Mouse (Mus musculus): ENCODE results near the gene Myo10. TPM values are rescaled to one million over a fixed set of nuclear protein-coding genes. Genes with fewer than 3 reads are reported as not detected.
A peak's percentile ranks its signal among the peaks of the same experiment; 100 is the strongest.

Gene Myo10
- polyA plus RNA-seq, 1 experiment from 2014 or later = 5.9 TPM

- TF ChIP-seq CTCF (IDR thresholded peaks at IDR 0.05; ENCODE audit: low read depth) (no peak), EP300 (IDR thresholded peaks at IDR 0.05; ENCODE audit: low read depth) (no peak)
- Histone ChIP-seq H3K9me3 (ENCODE audit: low read length) (no peaks in the 10 kb centered on the region), H3K9ac (replicated peaks) (no peak overlapping the region), H3K36me3 (replicated peaks; ENCODE audit: insufficient read depth, low read length) (no peaks in the 10 kb centered on the region), H3K4me2 (ENCODE audit: low read depth, low read length) (no peak overlapping the region), H3K27ac (ENCODE audit: low read depth) (0 out of 2 replicates have a peak overlapping the region, but pooled peaks have one; percentile 29), H3K27me3 (ENCODE audit: insufficient read depth, low read length) (no peaks in the 10 kb centered on the region), H3K4me1 (ENCODE audit: insufficient read depth) (peaks cover 31% of the 10 kb centered on the region), H3K4me3 (ENCODE audit: low read depth, low read length) (no peak overlapping the region)
- DNase-seq = no peak
- 31% methylated on average over 5 of the region's 5 CpGs for WGBS (ENCODE audit: insufficient replicate concordance)
- peak; percentile 43; the same call in 1 of the 2 replicates for ATAC-seq
Measured at GRCm38 (mm10) chr15:25650371-25650770, 28.0 kb downstream of the Myo10 start.

GRCm38 (mm10) chr15:25651820-25652219, 29.5 kb downstream of the Myo10 start:
- Histone ChIP-seq H3K4me2 (ENCODE audit: low read depth, low read length) (no peak overlapping the region), H3K27me3 (ENCODE audit: insufficient read depth, low read length) (no peaks in the 10 kb centered on the region), H3K4me3 (ENCODE audit: low read depth, low read length) (no peak overlapping the region), H3K4me1 (ENCODE audit: insufficient read depth) (peaks cover 31% of the 10 kb centered on the region), H3K27ac (ENCODE audit: low read depth) (no peak overlapping the region; the same call in 1 of the 2 replicates), H3K9ac (replicated peaks) (no peak overlapping the region), H3K9me3 (ENCODE audit: low read length) (no peaks in the 10 kb centered on the region), H3K36me3 (replicated peaks; ENCODE audit: insufficient read depth, low read length) (no peaks in the 10 kb centered on the region)
- TF ChIP-seq CTCF (IDR thresholded peaks at IDR 0.05; ENCODE audit: low read depth) (no peak), EP300 (IDR thresholded peaks at IDR 0.05; ENCODE audit: low read depth) (no peak)
- ATAC-seq (peak; percentile 59), DNase-seq (no peak)
- WGBS (ENCODE audit: insufficient replicate concordance) = 55% methylated on average over 7 of the region's 7 CpGs

DNA sequence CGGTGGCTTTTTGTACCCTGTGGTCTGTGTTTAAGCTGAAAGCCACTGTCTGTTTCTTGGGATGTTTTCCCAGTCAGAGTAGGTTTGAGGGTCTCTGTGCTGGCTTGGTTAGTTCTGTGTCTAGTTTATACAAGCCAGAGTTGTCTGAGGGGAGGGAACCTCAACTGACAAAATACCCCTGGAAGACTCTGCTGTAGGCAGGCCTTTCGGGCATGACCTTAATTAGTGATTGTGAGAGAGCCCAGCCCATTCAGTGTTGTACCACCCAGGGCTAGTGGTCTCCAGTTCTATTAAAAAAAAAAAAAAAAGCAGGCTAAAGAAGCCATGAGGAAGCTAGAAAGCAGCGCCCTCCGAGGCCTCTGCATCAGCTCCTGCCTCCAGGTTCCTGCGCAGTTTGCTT, 30.0 kb downstream of the Myo10 start:
- Histone ChIP-seq H3K4me2 (ENCODE audit: low read depth, low read length) (no peak overlapping the region), H3K27me3 (ENCODE audit: insufficient read depth, low read length) (no peaks in the 10 kb centered on the region), H3K4me3 (ENCODE audit: low read depth, low read length) (no peak overlapping the region), H3K27ac (ENCODE audit: low read depth) (0 out of 2 replicates have a peak overlapping the region, but pooled peaks have one; percentile 13), H3K4me1 (ENCODE audit: insufficient read depth) (peaks cover 31% of the 10 kb centered on the region), H3K36me3 (replicated peaks; ENCODE audit: insufficient read depth, low read length) (no peaks in the 10 kb centered on the region), H3K9me3 (ENCODE audit: low read length) (no peaks in the 10 kb centered on the region), H3K9ac (replicated peaks) (no peak overlapping the region)
- ATAC-seq (no peak), DNase-seq (no peak)
- 72% methylated on average over 5 of the region's 5 CpGs for WGBS (ENCODE audit: insufficient replicate concordance)
- TF ChIP-seq EP300 (IDR thresholded peaks at IDR 0.05; ENCODE audit: low read depth) (no peak), CTCF (IDR thresholded peaks at IDR 0.05; ENCODE audit: low read depth) (no peak)

DNA sequence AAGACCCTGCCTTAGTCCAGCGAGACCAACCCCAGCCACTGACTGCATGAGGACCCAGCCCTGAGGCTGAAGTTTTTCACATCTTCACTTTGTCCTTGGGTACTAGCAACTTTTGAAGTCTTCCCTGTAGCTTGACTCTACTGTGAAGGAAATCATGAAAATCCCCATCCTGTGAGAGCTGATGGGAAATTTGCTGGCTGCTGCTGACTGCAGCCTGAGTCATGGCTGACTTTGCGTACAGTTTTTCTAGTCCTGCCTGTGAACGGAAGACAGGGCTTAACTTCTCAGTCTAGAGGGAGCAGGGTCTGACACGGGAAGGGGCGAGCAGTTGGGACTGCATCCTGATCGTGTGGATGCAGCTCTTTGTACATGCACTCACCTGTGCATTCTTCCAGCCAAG, 30.6 kb downstream of the Myo10 start:
- Histone ChIP-seq H3K27me3 (ENCODE audit: insufficient read depth, low read length) (no peaks in the 10 kb centered on the region), H3K4me2 (ENCODE audit: low read depth, low read length) (no peak overlapping the region), H3K27ac (ENCODE audit: low read depth) (no peak overlapping the region), H3K9ac (replicated peaks) (no peak overlapping the region), H3K9me3 (ENCODE audit: low read length) (no peaks in the 10 kb centered on the region), H3K4me3 (ENCODE audit: low read depth, low read length) (no peak overlapping the region), H3K36me3 (replicated peaks; ENCODE audit: insufficient read depth, low read length) (no peaks in the 10 kb centered on the region), H3K4me1 (ENCODE audit: insufficient read depth) (peaks cover 31% of the 10 kb centered on the region)
- ATAC-seq (no peak), DNase-seq (no peak)
- 74% methylated on average over 6 of the region's 6 CpGs for WGBS (ENCODE audit: insufficient replicate concordance)
- TF ChIP-seq CTCF (IDR thresholded peaks at IDR 0.05; ENCODE audit: low read depth) (no peak), EP300 (IDR thresholded peaks at IDR 0.05; ENCODE audit: low read depth) (no peak)

GRCm38 (mm10) chr15:25653680-25654079, 31.4 kb downstream of the Myo10 start:
- Histone ChIP-seq H3K27ac (ENCODE audit: low read depth) (no peak overlapping the region), H3K4me2 (ENCODE audit: low read depth, low read length) (no peak overlapping the region), H3K4me1 (ENCODE audit: insufficient read depth) (peaks cover 31% of the 10 kb centered on the region), H3K27me3 (ENCODE audit: insufficient read depth, low read length) (no peaks in the 10 kb centered on the region), H3K4me3 (ENCODE audit: low read depth, low read length) (no peak overlapping the region), H3K9ac (replicated peaks) (no peak overlapping the region), H3K9me3 (ENCODE audit: low read length) (no peaks in the 10 kb centered on the region), H3K36me3 (replicated peaks; ENCODE audit: insufficient read depth, low read length) (no peaks in the 10 kb centered on the region)
- WGBS (ENCODE audit: insufficient replicate concordance) = 79% methylated on average over 5 of the region's 5 CpGs
- ATAC-seq = no peak
- TF ChIP-seq CTCF (IDR thresholded peaks at IDR 0.05; ENCODE audit: low read depth) (no peak), EP300 (IDR thresholded peaks at IDR 0.05; ENCODE audit: low read depth) (no peak)
- DNase-seq = no peak

GRCm38 (mm10) chr15:25662833-25663519, 40.7 kb downstream of the Myo10 start:
- peaks cover 10% of the 10 kb centered on the region for H3K4me1 ChIP-seq (ENCODE audit: insufficient read depth)
- TF ChIP-seq CTCF (IDR thresholded peaks at IDR 0.05; ENCODE audit: low read depth) = no peak
- no peak for TF ChIP-seq EP300 (IDR thresholded peaks at IDR 0.05; ENCODE audit: low read depth)
- DNase-seq (peak; percentile 35), ATAC-seq (peak; percentile 93)
- peak overlapping the region; percentile 56 for H3K4me2 ChIP-seq (ENCODE audit: low read depth, low read length)
- no peaks in the 10 kb centered on the region for H3K27me3 ChIP-seq (ENCODE audit: insufficient read depth, low read length)
- 50% methylated on average over 8 of the region's 8 CpGs for WGBS (ENCODE audit: insufficient replicate concordance)
- peaks cover 10% of the 10 kb centered on the region; the same call in 1 of the 2 replicates for H3K36me3 ChIP-seq (replicated peaks; ENCODE audit: insufficient read depth, low read length)
- no peaks in the 10 kb centered on the region for H3K9me3 ChIP-seq (ENCODE audit: low read length)
- no peak overlapping the region for H3K4me3 ChIP-seq (ENCODE audit: low read depth, low read length)
- no peak overlapping the region for H3K9ac ChIP-seq (replicated peaks)
- H3K27ac ChIP-seq (ENCODE audit: low read depth) = peak overlapping the region; percentile 66
